Mouse (Mus musculus): Measurements from ENCODE around the gene D430041D05Rik. TPM values are rescaled to one million over a fixed set of nuclear protein-coding genes. Genes with fewer than 3 reads are reported as not detected.

The D430041D05Rik gene
- total RNA-seq, 1 experiment, result 0.54 TPM

- DNase-seq (ENCODE audit: low read depth, low spot score), result no peak
Measured at GRCm38 (mm10) chr2:104260920-104261740, 149.7 kb downstream of the D430041D05Rik start.

GRCm38 (mm10) chr2:104256585-104256984 is 154.2 kb downstream of the D430041D05Rik start:
- no peaks in the 10 kb centered on the region for H3K4me1 ChIP-seq (ENCODE audit: control insufficient read depth in 2 of 2, insufficient read depth in 2 of 2, low read length in 2 of 2, poor library complexity in 1 of 2)
- H3K9ac ChIP-seq (ENCODE audit: insufficient read depth, low read depth, low read length, poor library complexity, severe bottlenecking), result no peak overlapping the region
- no peak overlapping the region for H3K27ac ChIP-seq (ENCODE audit: insufficient read depth, low read depth, low read length, poor library complexity, severe bottlenecking)
- TF ChIP-seq MAFK (IDR thresholded peaks at IDR 0.05; ENCODE audit: insufficient read depth, low read depth, low read length), result no peak
- TF ChIP-seq ZC3H11A (IDR thresholded peaks at IDR 0.05; ENCODE audit: borderline replicate concordance, low read depth, low read length), result no peak
- TF ChIP-seq ZNF384 (IDR thresholded peaks at IDR 0.05; ENCODE audit: low read depth, low read length), result no peak
- TF ChIP-seq CHD2 (IDR thresholded peaks at IDR 0.05; ENCODE audit: low read depth, low read length), result no peak
- no peak for TF ChIP-seq HCFC1 (IDR thresholded peaks at IDR 0.05; ENCODE audit: borderline replicate concordance, insufficient read depth, low read length)
- H3K36me3 ChIP-seq (ENCODE audit: control insufficient read depth, insufficient read depth, low read length, poor library complexity, severe bottlenecking), result no peaks in the 10 kb centered on the region
- in situ Hi-C loops (cut with MboI; ENCODE audit: low sequenced_read_pairs in 2 of 2, unreplicated experiment in 2 of 2), result no loop called here
- H3K4me3 ChIP-seq (ENCODE audit: insufficient read depth in 1 of 2, low read depth in 1 of 2, low read length in 2 of 2, poor library complexity in 1 of 2, severe bottlenecking in 1 of 2), result no peak overlapping the region
- DNase-seq (ENCODE audit: low read depth, low spot score), result no peak
- no peaks in the 10 kb centered on the region for H3K9me3 ChIP-seq (ENCODE audit: control insufficient read depth, insufficient read depth, low read depth, low read length)

More at GRCm38 (mm10) chr2:104260920-104261740, 149.7 kb downstream of the D430041D05Rik start:
- no peak overlapping the region for H3K4me3 ChIP-seq (ENCODE audit: insufficient read depth in 1 of 2, low read depth in 1 of 2, low read length in 2 of 2, poor library complexity in 1 of 2, severe bottlenecking in 1 of 2)
- no peaks in the 10 kb centered on the region for H3K36me3 ChIP-seq (ENCODE audit: control insufficient read depth, insufficient read depth, low read length, poor library complexity, severe bottlenecking)
- H3K9me3 ChIP-seq (ENCODE audit: control insufficient read depth, insufficient read depth, low read depth, low read length), result no peaks in the 10 kb centered on the region
- TF ChIP-seq HCFC1 (IDR thresholded peaks at IDR 0.05; ENCODE audit: borderline replicate concordance, insufficient read depth, low read length) (no peak), ZNF384 (IDR thresholded peaks at IDR 0.05; ENCODE audit: low read depth, low read length) (no peak), CHD2 (IDR thresholded peaks at IDR 0.05; ENCODE audit: low read depth, low read length) (no peak), ZC3H11A (IDR thresholded peaks at IDR 0.05; ENCODE audit: borderline replicate concordance, low read depth, low read length) (no peak), MAFK (IDR thresholded peaks at IDR 0.05; ENCODE audit: insufficient read depth, low read depth, low read length) (no peak)
- no peak overlapping the region for H3K27ac ChIP-seq (ENCODE audit: insufficient read depth, low read depth, low read length, poor library complexity, severe bottlenecking)
- in situ Hi-C loops (cut with MboI; ENCODE audit: low sequenced_read_pairs in 2 of 2, unreplicated experiment in 2 of 2), result no loop called here
- no peak overlapping the region for H3K9ac ChIP-seq (ENCODE audit: insufficient read depth, low read depth, low read length, poor library complexity, severe bottlenecking)
- H3K4me1 ChIP-seq (ENCODE audit: control insufficient read depth in 2 of 2, insufficient read depth in 2 of 2, low read length in 2 of 2, poor library complexity in 1 of 2), result no peaks in the 10 kb centered on the region

- no peak for DNase-seq (ENCODE audit: low read depth, low spot score)
- H3K9me3 ChIP-seq (ENCODE audit: control insufficient read depth, insufficient read depth, low read depth, low read length), result no peaks in the 10 kb centered on the region
- H3K9ac ChIP-seq (ENCODE audit: insufficient read depth, low read depth, low read length, poor library complexity, severe bottlenecking), result no peak overlapping the region
- H3K36me3 ChIP-seq (ENCODE audit: control insufficient read depth, insufficient read depth, low read length, poor library complexity, severe bottlenecking), result no peaks in the 10 kb centered on the region
- in situ Hi-C loops (cut with MboI; ENCODE audit: low sequenced_read_pairs in 2 of 2, unreplicated experiment in 2 of 2), result no loop called here
- TF ChIP-seq CHD2 (IDR thresholded peaks at IDR 0.05; ENCODE audit: low read depth, low read length) (no peak), ZC3H11A (IDR thresholded peaks at IDR 0.05; ENCODE audit: borderline replicate concordance, low read depth, low read length) (no peak)
- H3K27ac ChIP-seq (ENCODE audit: insufficient read depth, low read depth, low read length, poor library complexity, severe bottlenecking), result no peak overlapping the region
- H3K4me1 ChIP-seq (ENCODE audit: control insufficient read depth in 2 of 2, insufficient read depth in 2 of 2, low read length in 2 of 2, poor library complexity in 1 of 2), result no peaks in the 10 kb centered on the region
- no peak overlapping the region for H3K4me3 ChIP-seq (ENCODE audit: insufficient read depth in 1 of 2, low read depth in 1 of 2, low read length in 2 of 2, poor library complexity in 1 of 2, severe bottlenecking in 1 of 2)
Measured at GRCm38 (mm10) chr2:104254944-104255343, 155.9 kb downstream of the D430041D05Rik start.

GRCm38 (mm10) chr2:104253341-104253740 is 157.5 kb downstream of the D430041D05Rik start:
- no peak overlapping the region for H3K4me3 ChIP-seq (ENCODE audit: insufficient read depth in 1 of 2, low read depth in 1 of 2, low read length in 2 of 2, poor library complexity in 1 of 2, severe bottlenecking in 1 of 2)
- H3K9me3 ChIP-seq (ENCODE audit: control insufficient read depth, insufficient read depth, low read depth, low read length), result no peaks in the 10 kb centered on the region
- no peak overlapping the region for H3K9ac ChIP-seq (ENCODE audit: insufficient read depth, low read depth, low read length, poor library complexity, severe bottlenecking)
- in situ Hi-C loops (cut with MboI; ENCODE audit: low sequenced_read_pairs in 2 of 2, unreplicated experiment in 2 of 2), result no loop called here
- no peaks in the 10 kb centered on the region for H3K4me1 ChIP-seq (ENCODE audit: control insufficient read depth in 2 of 2, insufficient read depth in 2 of 2, low read length in 2 of 2, poor library complexity in 1 of 2)
- TF ChIP-seq ZNF384 (IDR thresholded peaks at IDR 0.05; ENCODE audit: low read depth, low read length), result no peak
- H3K27ac ChIP-seq (ENCODE audit: insufficient read depth, low read depth, low read length, poor library complexity, severe bottlenecking), result no peak overlapping the region
- no peaks in the 10 kb centered on the region for H3K36me3 ChIP-seq (ENCODE audit: control insufficient read depth, insufficient read depth, low read length, poor library complexity, severe bottlenecking)
- no peak for DNase-seq (ENCODE audit: low read depth, low spot score)

DNA sequence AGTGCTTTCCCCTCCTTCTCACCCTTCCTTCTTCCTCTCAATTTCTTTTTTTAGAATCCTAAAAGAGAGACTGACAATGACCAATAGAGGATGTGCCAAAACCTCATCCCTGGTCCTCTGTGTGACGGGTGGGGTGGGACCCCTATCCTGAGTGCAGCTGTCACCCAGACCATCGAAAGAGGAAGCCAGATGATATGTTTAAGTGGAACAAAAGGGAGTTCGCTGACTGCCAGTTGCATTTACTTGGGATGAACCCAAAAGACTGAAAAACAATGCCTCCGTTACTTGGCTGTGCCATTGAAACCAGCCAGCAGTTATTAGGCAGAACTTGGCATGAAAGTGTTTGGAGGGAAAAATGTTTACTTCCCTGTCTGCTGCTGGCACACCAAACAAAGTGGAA is 159.2 kb downstream of the D430041D05Rik start:
- no peaks in the 10 kb centered on the region for H3K36me3 ChIP-seq (ENCODE audit: control insufficient read depth, insufficient read depth, low read length, poor library complexity, severe bottlenecking)
- no peak for DNase-seq (ENCODE audit: low read depth, low spot score)
- in situ Hi-C loops (cut with MboI; ENCODE audit: low sequenced_read_pairs in 2 of 2, unreplicated experiment in 2 of 2), result no loop called here
- no peak overlapping the region for H3K9ac ChIP-seq (ENCODE audit: insufficient read depth, low read depth, low read length, poor library complexity, severe bottlenecking)
- no peak for TF ChIP-seq ZNF384 (IDR thresholded peaks at IDR 0.05; ENCODE audit: low read depth, low read length)
- no peak for TF ChIP-seq ZC3H11A (IDR thresholded peaks at IDR 0.05; ENCODE audit: borderline replicate concordance, low read depth, low read length)
- no peak for TF ChIP-seq MAFK (IDR thresholded peaks at IDR 0.05; ENCODE audit: insufficient read depth, low read depth, low read length)
- TF ChIP-seq CHD2 (IDR thresholded peaks at IDR 0.05; ENCODE audit: low read depth, low read length), result no peak
- no peak for TF ChIP-seq HCFC1 (IDR thresholded peaks at IDR 0.05; ENCODE audit: borderline replicate concordance, insufficient read depth, low read length)
- no peaks in the 10 kb centered on the region for H3K9me3 ChIP-seq (ENCODE audit: control insufficient read depth, insufficient read depth, low read depth, low read length)
- no peak overlapping the region for H3K27ac ChIP-seq (ENCODE audit: insufficient read depth, low read depth, low read length, poor library complexity, severe bottlenecking)
- H3K4me3 ChIP-seq (ENCODE audit: insufficient read depth in 1 of 2, low read depth in 1 of 2, low read length in 2 of 2, poor library complexity in 1 of 2, severe bottlenecking in 1 of 2), result no peak overlapping the region
- H3K4me1 ChIP-seq (ENCODE audit: control insufficient read depth in 2 of 2, insufficient read depth in 2 of 2, low read length in 2 of 2, poor library complexity in 1 of 2), result no peaks in the 10 kb centered on the region

All from ES-E14 (cell line).